Mouse (Mus musculus): ENCODE data around the gene Slit2.

GRCm38 (mm10) chr5:48125770-48126423 is 143.0 kb downstream of the Slit2 start:
- TF ChIP-seq CTCF (IDR thresholded peaks at IDR 0.05; ENCODE audit: extremely low read depth, insufficient read depth, insufficient read length, insufficient replicate concordance) = no peak
- TF ChIP-seq POLR2A (IDR thresholded peaks at IDR 0.05; ENCODE audit: low read depth, low read length) = no peak

Data from spleen, adult 2 months (tissue).